Mouse (Mus musculus): Measurements from ENCODE around the gene Vwc2. TPM values are rescaled to one million over a fixed set of nuclear protein-coding genes. Genes with fewer than 3 reads are reported as not detected.

Gene Vwc2
- polyA plus RNA-seq, 1 experiment from 2014 or later: 8.4 TPM

DNA sequence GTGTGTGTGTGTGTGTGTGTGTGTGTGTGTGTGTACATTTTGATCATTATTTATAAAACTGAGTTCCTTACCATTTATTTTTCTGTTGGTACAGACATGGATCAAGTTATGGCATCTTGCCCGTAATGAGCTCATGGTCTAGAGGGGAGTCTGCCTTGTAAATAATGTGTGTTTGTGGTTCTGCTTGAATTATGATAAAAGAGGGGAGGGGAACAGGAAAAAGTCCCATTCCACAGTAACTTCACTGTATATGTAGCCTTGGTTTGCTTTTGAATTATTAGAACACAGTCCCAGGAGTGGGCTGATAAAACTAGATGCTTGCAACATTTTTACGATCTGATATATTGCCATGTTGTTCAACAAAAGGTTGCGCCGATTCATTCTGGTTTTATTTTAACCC lies 57.4 kb downstream of the Vwc2 start:
- Histone ChIP-seq H3K9me3 (ENCODE audit: control insufficient read depth, low read length) (no peaks in the 10 kb centered on the region), H3K36me3 (ENCODE audit: control insufficient read depth, insufficient read depth, low read length) (no peaks in the 10 kb centered on the region), H3K4me2 (ENCODE audit: low read depth, low read length) (no peak overlapping the region), H3K27me3 (replicated peaks; ENCODE audit: control insufficient read depth, insufficient read depth, low read length) (no peaks in the 10 kb centered on the region), H3K9ac (ENCODE audit: low read depth, low read length) (no peak overlapping the region), H3K4me3 (ENCODE audit: low read depth, low read length) (no peak overlapping the region), H3K4me1 (ENCODE audit: control insufficient read depth, insufficient read depth, low read length) (no peaks in the 10 kb centered on the region), H3K27ac (replicated peaks; ENCODE audit: low read depth, low read length) (no peak overlapping the region)
- DNase-seq (ENCODE audit: low spot score): peak; percentile 58
- 81% methylated on average over 4 of the region's 4 CpGs for WGBS
- no peak for ATAC-seq (ENCODE audit: low read depth)

DNA sequence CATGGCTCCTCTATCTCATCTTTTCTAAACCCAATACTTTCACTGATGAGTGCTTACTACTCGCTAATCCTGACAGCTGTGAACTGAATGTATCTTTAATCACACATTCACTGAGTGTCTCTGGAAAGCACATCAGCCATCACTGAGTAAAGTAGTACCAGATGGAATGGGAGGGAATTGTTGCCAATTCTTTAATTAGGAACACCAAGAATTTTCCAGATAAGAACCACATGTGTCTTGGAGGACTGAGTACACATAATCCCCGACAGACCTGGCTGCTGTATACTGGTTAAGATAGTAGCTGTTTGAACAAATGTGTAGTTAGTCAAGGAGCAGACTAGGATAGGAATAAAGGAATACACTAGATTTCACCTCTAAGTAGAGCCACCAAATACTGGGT lies 61.2 kb downstream of the Vwc2 start:
- no peak overlapping the region for H3K9ac ChIP-seq (ENCODE audit: low read depth, low read length)
- no peak overlapping the region for H3K4me3 ChIP-seq (ENCODE audit: low read depth, low read length)
- no peak overlapping the region for H3K4me2 ChIP-seq (ENCODE audit: low read depth, low read length)
- WGBS: 33% methylated on average over 2 of the region's 2 CpGs
- no peaks in the 10 kb centered on the region for H3K36me3 ChIP-seq (ENCODE audit: control insufficient read depth, insufficient read depth, low read length)
- ATAC-seq (ENCODE audit: low read depth) (peak; percentile 68), DNase-seq (ENCODE audit: low spot score) (peak; percentile 76)
- no peaks in the 10 kb centered on the region for H3K9me3 ChIP-seq (ENCODE audit: control insufficient read depth, low read length)
- H3K27me3 ChIP-seq (replicated peaks; ENCODE audit: control insufficient read depth, insufficient read depth, low read length): no peaks in the 10 kb centered on the region
- H3K27ac ChIP-seq (replicated peaks; ENCODE audit: low read depth, low read length): no peak overlapping the region
- H3K4me1 ChIP-seq (ENCODE audit: control insufficient read depth, insufficient read depth, low read length): no peaks in the 10 kb centered on the region

DNA sequence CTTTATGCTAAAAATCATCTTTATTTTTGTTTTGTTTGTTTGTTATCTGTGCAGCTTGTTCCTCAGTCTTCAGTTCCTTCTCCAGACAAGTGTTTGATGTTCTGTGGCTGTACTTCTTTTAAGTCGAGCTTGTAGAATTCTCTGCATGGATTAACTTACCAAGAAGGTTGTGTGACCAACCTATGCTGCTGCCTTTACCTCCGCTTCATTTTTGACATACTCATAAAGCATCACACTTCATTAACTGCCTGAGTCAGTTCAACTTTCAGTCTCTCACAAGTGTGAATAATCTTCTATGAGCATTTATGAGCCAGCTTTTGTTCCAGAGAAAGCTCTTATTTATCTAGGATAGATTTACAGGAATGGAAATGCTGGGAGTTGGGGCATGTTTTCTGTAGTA lies 68.7 kb downstream of the Vwc2 start:
- 58% methylated on average over 2 of the region's 2 CpGs for WGBS
- Histone ChIP-seq H3K27me3 (replicated peaks; ENCODE audit: control insufficient read depth, insufficient read depth, low read length) (no peaks in the 10 kb centered on the region), H3K4me2 (ENCODE audit: low read depth, low read length) (no peak overlapping the region), H3K4me3 (ENCODE audit: low read depth, low read length) (no peak overlapping the region), H3K36me3 (ENCODE audit: control insufficient read depth, insufficient read depth, low read length) (no peaks in the 10 kb centered on the region), H3K9me3 (ENCODE audit: control insufficient read depth, low read length) (no peaks in the 10 kb centered on the region), H3K9ac (ENCODE audit: low read depth, low read length) (no peak overlapping the region), H3K4me1 (ENCODE audit: control insufficient read depth, insufficient read depth, low read length) (no peaks in the 10 kb centered on the region), H3K27ac (replicated peaks; ENCODE audit: low read depth, low read length) (no peak overlapping the region)
- ATAC-seq (ENCODE audit: low read depth) (no peak), DNase-seq (ENCODE audit: low spot score) (no peak)

DNA sequence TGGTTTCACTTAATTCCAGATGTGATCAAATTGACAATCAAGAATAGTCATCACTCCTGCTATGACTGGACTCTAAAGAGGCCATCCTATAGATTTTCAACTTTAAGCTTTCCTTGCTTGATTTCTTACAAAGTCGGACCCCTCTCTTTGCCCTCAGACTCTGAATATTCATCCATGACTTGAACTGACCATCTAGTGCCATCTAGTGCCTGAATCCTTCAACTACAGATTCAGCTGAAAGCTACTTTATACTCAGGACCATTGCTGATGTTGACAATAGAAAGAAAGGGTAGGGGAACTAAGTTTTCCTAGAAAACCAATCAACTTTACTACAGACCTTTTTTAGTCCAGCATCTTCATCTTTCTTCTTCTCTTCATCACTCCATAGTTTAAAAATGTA lies 109.1 kb downstream of the Vwc2 start:
- H3K4me2 ChIP-seq (ENCODE audit: low read depth, low read length): no peak overlapping the region
- H3K36me3 ChIP-seq (ENCODE audit: control insufficient read depth, insufficient read depth, low read length): no peaks in the 10 kb centered on the region
- WGBS: 11% methylated on average over 1 of the region's 1 CpGs
- H3K9ac ChIP-seq (ENCODE audit: low read depth, low read length): no peak overlapping the region
- H3K27me3 ChIP-seq (replicated peaks; ENCODE audit: control insufficient read depth, insufficient read depth, low read length): no peaks in the 10 kb centered on the region
- no peak overlapping the region for H3K4me3 ChIP-seq (ENCODE audit: low read depth, low read length)
- peak; percentile 44 for DNase-seq (ENCODE audit: low spot score)
- H3K9me3 ChIP-seq (ENCODE audit: control insufficient read depth, low read length): no peaks in the 10 kb centered on the region
- H3K4me1 ChIP-seq (ENCODE audit: control insufficient read depth, insufficient read depth, low read length): no peaks in the 10 kb centered on the region
- no peak overlapping the region for H3K27ac ChIP-seq (replicated peaks; ENCODE audit: low read depth, low read length)
- 0 out of 2 replicates have a peak, but pooled peaks have one; percentile 15 for ATAC-seq (ENCODE audit: low read depth)

DNA sequence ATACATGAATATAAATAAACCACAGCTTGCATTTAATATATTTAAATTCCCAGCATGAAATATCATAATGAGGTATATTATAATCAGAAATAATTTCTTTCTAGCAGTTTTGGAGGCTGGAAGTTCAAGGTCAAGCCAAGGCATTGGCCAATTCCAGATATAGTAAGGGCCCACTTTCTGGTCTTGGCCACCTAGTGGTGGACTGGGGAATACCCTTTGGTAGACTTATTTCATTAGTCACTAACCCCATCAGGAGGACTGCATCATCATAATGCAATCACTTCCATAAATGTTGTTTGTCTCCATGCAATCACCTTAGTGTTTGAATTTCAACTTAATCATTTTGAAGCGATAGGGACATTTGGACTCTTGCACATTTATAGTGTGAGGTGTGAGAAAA lies 125.3 kb downstream of the Vwc2 start:
- H3K27me3 ChIP-seq (replicated peaks; ENCODE audit: control insufficient read depth, insufficient read depth, low read length): no peaks in the 10 kb centered on the region
- H3K9me3 ChIP-seq (ENCODE audit: control insufficient read depth, low read length): no peaks in the 10 kb centered on the region
- WGBS: 76% methylated on average over 1 of the region's 1 CpGs
- no peak for ATAC-seq (ENCODE audit: low read depth)
- no peaks in the 10 kb centered on the region for H3K36me3 ChIP-seq (ENCODE audit: control insufficient read depth, insufficient read depth, low read length)
- no peak overlapping the region for H3K27ac ChIP-seq (replicated peaks; ENCODE audit: low read depth, low read length)
- H3K9ac ChIP-seq (ENCODE audit: low read depth, low read length): no peak overlapping the region
- H3K4me3 ChIP-seq (ENCODE audit: low read depth, low read length): no peak overlapping the region
- no peaks in the 10 kb centered on the region for H3K4me1 ChIP-seq (ENCODE audit: control insufficient read depth, insufficient read depth, low read length)
- DNase-seq (ENCODE audit: low spot score): no peak
- no peak overlapping the region for H3K4me2 ChIP-seq (ENCODE audit: low read depth, low read length)

DNA sequence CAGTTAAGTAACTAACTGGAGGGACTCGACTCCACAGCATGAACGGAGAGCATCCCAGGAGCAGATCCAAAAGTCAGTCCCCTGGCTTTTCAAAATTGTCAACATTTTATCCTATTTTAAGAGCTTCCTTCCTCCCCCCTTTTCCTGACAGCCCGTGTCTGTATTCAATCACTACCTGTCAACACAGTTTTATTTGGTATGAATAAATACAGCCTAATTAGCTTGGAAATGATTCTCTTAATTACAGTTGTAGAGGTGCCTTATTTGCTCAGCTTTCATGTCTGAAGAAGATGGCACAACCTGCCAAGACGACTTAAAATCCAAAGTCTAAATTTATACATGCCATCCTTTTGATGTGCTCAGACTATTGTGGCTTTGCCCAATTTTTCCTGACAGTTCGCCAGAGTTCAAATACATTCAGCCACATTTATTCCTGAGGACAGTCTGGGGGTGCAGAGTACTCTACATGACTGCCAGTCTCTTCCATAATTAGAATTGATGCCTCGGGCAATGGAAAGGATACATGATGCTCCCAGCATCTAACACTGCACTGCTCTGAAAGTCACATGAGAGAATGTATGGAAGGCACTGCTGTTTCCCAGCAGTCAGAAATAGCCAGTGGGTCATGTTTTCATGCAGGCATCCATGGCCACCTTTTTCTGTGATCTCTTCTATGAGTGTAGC lies 128.8 kb downstream of the Vwc2 start:
- Histone ChIP-seq H3K36me3 (ENCODE audit: control insufficient read depth, insufficient read depth, low read length) (no peaks in the 10 kb centered on the region), H3K4me1 (ENCODE audit: control insufficient read depth, insufficient read depth, low read length) (no peaks in the 10 kb centered on the region), H3K4me3 (ENCODE audit: low read depth, low read length) (no peak overlapping the region), H3K9me3 (ENCODE audit: control insufficient read depth, low read length) (no peaks in the 10 kb centered on the region), H3K9ac (ENCODE audit: low read depth, low read length) (no peak overlapping the region), H3K27me3 (replicated peaks; ENCODE audit: control insufficient read depth, insufficient read depth, low read length) (no peaks in the 10 kb centered on the region), H3K4me2 (ENCODE audit: low read depth, low read length) (no peak overlapping the region), H3K27ac (replicated peaks; ENCODE audit: low read depth, low read length) (no peak overlapping the region)
- DNase-seq (ENCODE audit: low spot score) (peak; percentile 23), ATAC-seq (ENCODE audit: low read depth) (no peak)
- WGBS: 45% methylated on average over 6 of the region's 6 CpGs

DNA sequence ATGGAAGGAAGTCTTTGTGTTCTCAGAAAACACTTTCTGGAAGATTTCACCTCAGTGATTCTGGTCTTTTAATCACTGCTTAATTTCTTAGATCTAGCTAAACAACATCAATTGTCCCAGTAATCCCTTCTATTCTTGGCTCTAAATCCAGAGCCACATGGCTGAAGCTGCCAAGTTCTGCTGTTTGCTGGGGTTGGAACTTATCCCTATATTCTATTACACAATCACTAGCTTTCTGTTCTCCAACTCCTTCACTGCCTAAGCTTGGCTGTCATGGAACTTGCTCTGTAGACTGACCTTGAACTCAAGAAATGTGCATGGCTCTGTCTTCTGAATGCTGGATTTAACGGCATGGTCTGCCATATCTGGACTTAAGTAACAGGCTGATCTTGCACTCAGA lies 143.3 kb downstream of the Vwc2 start:
- WGBS: 73% methylated on average over 1 of the region's 1 CpGs
- no peak for DNase-seq (ENCODE audit: low spot score)
- ATAC-seq (ENCODE audit: low read depth): no peak
- Histone ChIP-seq H3K9ac (ENCODE audit: low read depth, low read length) (no peak overlapping the region), H3K9me3 (ENCODE audit: control insufficient read depth, low read length) (no peaks in the 10 kb centered on the region), H3K4me1 (ENCODE audit: control insufficient read depth, insufficient read depth, low read length) (no peaks in the 10 kb centered on the region), H3K4me2 (ENCODE audit: low read depth, low read length) (no peak overlapping the region), H3K27ac (replicated peaks; ENCODE audit: low read depth, low read length) (no peak overlapping the region), H3K27me3 (replicated peaks; ENCODE audit: control insufficient read depth, insufficient read depth, low read length) (no peaks in the 10 kb centered on the region), H3K36me3 (ENCODE audit: control insufficient read depth, insufficient read depth, low read length) (no peaks in the 10 kb centered on the region), H3K4me3 (ENCODE audit: low read depth, low read length) (no peak overlapping the region)

DNA sequence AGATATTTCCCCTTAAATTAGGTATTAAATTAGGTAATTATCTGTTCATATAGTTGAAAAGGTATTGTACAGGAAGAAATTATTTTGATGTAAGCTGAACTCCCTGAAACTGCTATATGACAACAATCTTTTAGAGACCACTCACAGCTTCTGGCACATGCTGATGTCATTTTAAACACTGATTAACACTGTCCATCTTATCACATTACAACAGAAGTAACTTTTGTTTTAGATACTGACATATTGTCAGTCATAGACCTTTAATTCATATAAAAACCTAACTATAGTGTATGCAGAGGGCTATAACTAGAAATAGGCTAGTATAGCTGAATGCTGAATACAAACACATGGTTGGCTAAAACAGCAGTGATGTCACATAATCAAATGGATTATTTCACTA lies 166.1 kb downstream of the Vwc2 start:
- Histone ChIP-seq H3K9me3 (ENCODE audit: control insufficient read depth, low read length) (no peaks in the 10 kb centered on the region), H3K4me1 (ENCODE audit: control insufficient read depth, insufficient read depth, low read length) (no peaks in the 10 kb centered on the region), H3K27ac (replicated peaks; ENCODE audit: low read depth, low read length) (no peak overlapping the region), H3K9ac (ENCODE audit: low read depth, low read length) (no peak overlapping the region), H3K27me3 (replicated peaks; ENCODE audit: control insufficient read depth, insufficient read depth, low read length) (no peaks in the 10 kb centered on the region), H3K4me2 (ENCODE audit: low read depth, low read length) (no peak overlapping the region), H3K36me3 (ENCODE audit: control insufficient read depth, insufficient read depth, low read length) (no peaks in the 10 kb centered on the region), H3K4me3 (ENCODE audit: low read depth, low read length) (no peak overlapping the region)
- DNase-seq (ENCODE audit: low spot score): no peak
- ATAC-seq (ENCODE audit: low read depth): no peak

DNA sequence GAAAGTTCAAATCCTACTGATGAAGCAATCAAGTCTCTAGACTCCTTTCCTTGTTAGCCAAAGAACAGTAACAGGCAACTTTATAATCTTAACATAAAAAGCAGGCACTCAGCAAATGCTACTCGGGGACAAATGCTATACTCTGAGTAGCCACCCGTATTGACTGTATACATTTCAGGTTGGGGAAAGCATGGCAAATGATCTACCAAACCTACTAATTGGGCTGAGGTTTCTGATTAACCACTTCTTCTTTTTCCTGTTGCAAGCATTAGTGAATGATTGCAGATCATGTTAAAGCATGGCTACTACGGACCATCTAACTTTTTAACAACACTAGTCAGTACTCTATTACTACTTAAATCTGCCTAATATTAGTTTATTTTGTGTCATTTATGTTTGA lies 169.5 kb downstream of the Vwc2 start:
- no peak overlapping the region for H3K27ac ChIP-seq (replicated peaks; ENCODE audit: low read depth, low read length)
- H3K36me3 ChIP-seq (ENCODE audit: control insufficient read depth, insufficient read depth, low read length): no peaks in the 10 kb centered on the region
- no peak overlapping the region for H3K4me2 ChIP-seq (ENCODE audit: low read depth, low read length)
- H3K9ac ChIP-seq (ENCODE audit: low read depth, low read length): no peak overlapping the region
- H3K4me1 ChIP-seq (ENCODE audit: control insufficient read depth, insufficient read depth, low read length): no peaks in the 10 kb centered on the region
- ATAC-seq (ENCODE audit: low read depth) (no peak), DNase-seq (ENCODE audit: low spot score) (no peak)
- H3K4me3 ChIP-seq (ENCODE audit: low read depth, low read length): no peak overlapping the region
- no peaks in the 10 kb centered on the region for H3K27me3 ChIP-seq (replicated peaks; ENCODE audit: control insufficient read depth, insufficient read depth, low read length)
- no peaks in the 10 kb centered on the region for H3K9me3 ChIP-seq (ENCODE audit: control insufficient read depth, low read length)
- 73% methylated on average over 3 of the region's 3 CpGs for WGBS

Data from embryonic facial prominence, embryonic 14.5 days (tissue).